ENCODE assay signal across 8 mouse cellular contexts in genomic region chr7:24885468-24886307, GRCm38 (mm10). TPM values are rescaled to one million over a fixed set of nuclear protein-coding genes. Genes with fewer than 3 reads are reported as not detected.
A peak's percentile ranks its signal among the peaks of the same experiment; 100 is the strongest.
DNase-seq lines count a peak whose midpoint lies in the region; ATAC-seq lines count a peak whose summit lies in the region.

No protein-coding gene starts in this region.

- peak overlapping the region; percentile 65 for H3K4me2 ChIP-seq in kidney, embryonic 14.5 days (replicated peaks; ENCODE audit: low read depth, low read length)
- peak overlapping the region; percentile 89 for H3K4me2 ChIP-seq in hindbrain, embryonic 13.5 days
- peak overlapping the region; percentile 81 for H3K4me2 ChIP-seq in midbrain, embryonic 15.5 days

- H3K9ac ChIP-seq in kidney, embryonic 14.5 days (ENCODE audit: low read depth, low read length), result peak overlapping the region; percentile 100
- H3K9ac ChIP-seq in hindbrain, embryonic 13.5 days, result peak overlapping the region; percentile 100
- H3K9ac ChIP-seq in midbrain, embryonic 15.5 days, result peak overlapping the region; percentile 99

- no peak for DNase-seq in kidney, adult 9 months
- DNase-seq in ZHBTc4 (ENCODE audit: low read depth, low spot score), result peak; percentile 17
- DNase-seq in layer of hippocampus, adult 9-10 months (ENCODE audit: low spot score), result no peak
- DNase-seq in right cerebral cortex, postnatal 36 days (ENCODE audit: low spot score in 2 of 2), result no peak

- no peak for ATAC-seq in kidney, embryonic 14.5 days (ENCODE audit: low FRiP score, low TSS enrichment)
- no peak for ATAC-seq in hindbrain, embryonic 13.5 days (ENCODE audit: low FRiP score)
- no peak for ATAC-seq in midbrain, embryonic 15.5 days (replicated peaks)
- ATAC-seq in inflammation-experienced regulatory T-cells, adult 6 months, result no peak

- H3K4me3 ChIP-seq in kidney, embryonic 14.5 days (ENCODE audit: low read length), result peak overlapping the region; percentile 90
- H3K4me3 ChIP-seq in hindbrain, embryonic 13.5 days, result peak overlapping the region; percentile 96
- peak overlapping the region; percentile 92 for H3K4me3 ChIP-seq in midbrain, embryonic 15.5 days

- no peaks in the 10 kb centered on the region for H3K27me3 ChIP-seq in kidney, embryonic 14.5 days (ENCODE audit: control insufficient read depth, insufficient read depth, low read length)
- no peaks in the 10 kb centered on the region for H3K27me3 ChIP-seq in hindbrain, embryonic 13.5 days
- H3K27me3 ChIP-seq in midbrain, embryonic 15.5 days (replicated peaks), result no peaks in the 10 kb centered on the region

- no peaks in the 10 kb centered on the region for H3K9me3 ChIP-seq in kidney, embryonic 14.5 days (ENCODE audit: control insufficient read depth, low read length)
- H3K9me3 ChIP-seq in hindbrain, embryonic 13.5 days, result no peaks in the 10 kb centered on the region
- H3K9me3 ChIP-seq in midbrain, embryonic 15.5 days, result no peaks in the 10 kb centered on the region

- H3K4me1 ChIP-seq in kidney, embryonic 14.5 days (ENCODE audit: control insufficient read depth, insufficient read depth, low read length), result peaks cover 32% of the 10 kb centered on the region
- peaks cover 33% of the 10 kb centered on the region for H3K4me1 ChIP-seq in hindbrain, embryonic 13.5 days (replicated peaks)
- H3K4me1 ChIP-seq in midbrain, embryonic 15.5 days, result peaks cover 23% of the 10 kb centered on the region

- 33% methylated on average over 12 of the region's 12 CpGs for WGBS in kidney, embryonic 14.5 days
- WGBS in hindbrain, embryonic 13.5 days, result 45% methylated on average over 12 of the region's 12 CpGs
- WGBS in midbrain, embryonic 15.5 days, result 45% methylated on average over 12 of the region's 12 CpGs

- H3K36me3 ChIP-seq in kidney, embryonic 14.5 days (ENCODE audit: control insufficient read depth, insufficient read depth, low read length), result peaks cover 51% of the 10 kb centered on the region
- H3K36me3 ChIP-seq in hindbrain, embryonic 13.5 days, result peaks cover 49% of the 10 kb centered on the region
- peaks cover 18% of the 10 kb centered on the region for H3K36me3 ChIP-seq in midbrain, embryonic 15.5 days (replicated peaks)

- H3K27ac ChIP-seq in kidney, embryonic 14.5 days (ENCODE audit: low read depth, low read length), result peak overlapping the region; percentile 89; the same call in 1 of the 2 replicates
- no peak overlapping the region for H3K27ac ChIP-seq in hindbrain, embryonic 13.5 days
- no peak overlapping the region for H3K27ac ChIP-seq in midbrain, embryonic 15.5 days

RNA-seq across cellular contexts. Expression of gene Rps19, which starts 1.5 kb away (rescaled TPM):
- polyA plus RNA-seq in kidney, embryonic 14.5 days (2014; fragmentation: Nextera tagmentation; extraction: Ambion mirVana), result 2,731 and 3,572 TPM in 2 replicates
- polyA plus RNA-seq in hindbrain, embryonic 13.5 days (2015; fragmentation: Nextera tagmentation; extraction: Ambion mirVana), result 1,307 and 1,338 TPM in 2 replicates
- 1,081 and 1,108 TPM in 2 replicates for polyA plus RNA-seq in midbrain, embryonic 15.5 days (2015; fragmentation: Nextera tagmentation; extraction: Ambion mirVana)
- over 10,000 TPM in 2 of 3 experiments, 1,000 to 10,000 TPM in 1; 7,402 to 12,964 (median 12,716) TPM for polyA plus RNA-seq in inflammation-experienced regulatory T-cells, adult 6 months (2017; shearing (Covaris generic))

RNA-seq across cellular contexts. Expression of gene Cd79a, which starts 11.5 kb away (rescaled TPM):
- polyA plus RNA-seq in kidney, embryonic 14.5 days (2014; fragmentation: Nextera tagmentation; extraction: Ambion mirVana), result 1.5 and 1.6 TPM in 2 replicates
- polyA plus RNA-seq in hindbrain, embryonic 13.5 days (2015; fragmentation: Nextera tagmentation; extraction: Ambion mirVana), result 0.35 and 0.38 TPM in 2 replicates
- 0.42 and 0.49 TPM in 2 replicates for polyA plus RNA-seq in midbrain, embryonic 15.5 days (2015; fragmentation: Nextera tagmentation; extraction: Ambion mirVana)
- 10 to 100 TPM in 2 of 3 experiments, 1 to 10 TPM in 1; 2.2 to 13.5 (median 10.8) TPM for polyA plus RNA-seq in inflammation-experienced regulatory T-cells, adult 6 months (2017; shearing (Covaris generic))

RNA-seq across cellular contexts. Expression of gene Dmrtc2, which starts 15.8 kb away (rescaled TPM):
- polyA plus RNA-seq in kidney, embryonic 14.5 days (2014; fragmentation: Nextera tagmentation; extraction: Ambion mirVana), result not detected in 2 replicates
- polyA plus RNA-seq in hindbrain, embryonic 13.5 days (2015; fragmentation: Nextera tagmentation; extraction: Ambion mirVana), result 0.19 and 0.26 TPM in 2 replicates
- 0.13 and 0.41 TPM in 2 replicates for polyA plus RNA-seq in midbrain, embryonic 15.5 days (2015; fragmentation: Nextera tagmentation; extraction: Ambion mirVana)
- not detected for polyA plus RNA-seq in inflammation-experienced regulatory T-cells, adult 6 months (2017; shearing (Covaris generic))

RNA-seq across cellular contexts. Expression of gene Lypd4, which starts 15.9 kb away (rescaled TPM):
- polyA plus RNA-seq in kidney, embryonic 14.5 days (2014; fragmentation: Nextera tagmentation; extraction: Ambion mirVana), result not detected in 2 replicates
- not detected in 2 replicates for polyA plus RNA-seq in hindbrain, embryonic 13.5 days (2015; fragmentation: Nextera tagmentation; extraction: Ambion mirVana)
- 0.13 TPM in 1 of 2 replicates, not detected in the other for polyA plus RNA-seq in midbrain, embryonic 15.5 days (2015; fragmentation: Nextera tagmentation; extraction: Ambion mirVana)
- not detected for polyA plus RNA-seq in inflammation-experienced regulatory T-cells, adult 6 months (2017; shearing (Covaris generic))

RNA-seq across cellular contexts. Expression of gene Arhgef1, which starts 17.0 kb away (rescaled TPM):
- polyA plus RNA-seq in kidney, embryonic 14.5 days (2014; fragmentation: Nextera tagmentation; extraction: Ambion mirVana), result 67.5 and 91.2 TPM in 2 replicates
- polyA plus RNA-seq in hindbrain, embryonic 13.5 days (2015; fragmentation: Nextera tagmentation; extraction: Ambion mirVana), result 56.0 and 56.4 TPM in 2 replicates
- 69.9 and 70.0 TPM in 2 replicates for polyA plus RNA-seq in midbrain, embryonic 15.5 days (2015; fragmentation: Nextera tagmentation; extraction: Ambion mirVana)
- 100 to 1,000 TPM; 112 to 198 (median 176) TPM for polyA plus RNA-seq in inflammation-experienced regulatory T-cells, adult 6 months (2017; shearing (Covaris generic))
